In the genomic region with DNA sequence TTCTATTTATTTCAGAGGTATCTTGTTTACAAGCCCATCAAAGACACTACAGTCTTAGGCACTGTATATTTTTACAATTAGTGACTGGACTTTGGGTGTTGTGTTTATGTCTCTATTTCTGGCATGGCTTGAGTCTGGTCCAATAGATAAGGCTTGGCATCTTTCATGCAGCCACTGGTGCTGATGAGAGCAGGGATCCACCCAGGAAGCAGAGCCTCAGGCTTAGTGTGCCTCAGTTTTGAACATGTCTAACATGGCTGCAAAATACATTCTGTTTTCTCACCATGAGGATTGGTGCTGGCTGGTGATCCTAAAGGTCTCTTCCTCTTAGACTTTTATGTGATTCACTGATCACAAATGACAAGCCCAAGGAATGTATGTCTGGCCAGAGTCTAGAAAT, we compare ENCODE assay signal across 21 mouse cellular contexts.
DNase-seq lines count a peak whose midpoint lies in the region; ATAC-seq and TF ChIP-seq lines count a peak whose summit lies in the region.
"Had no signal": no experiment of that assay in that cellular context is flagged by ENCODE, and none has a peak within 500 bp of the region (broad histone marks: within the 10 kb centered on the region; RNA-seq: fewer than 3 reads in every experiment).

No protein-coding gene starts in this region.

- H3K4me2 ChIP-seq in heart, embryonic 11.5 days: no peak overlapping the region
- H3K4me2 ChIP-seq in heart, embryonic 16.5 days (ENCODE audit: low read depth, low read length): no peak overlapping the region

- no peaks in the 10 kb centered on the region for H3K27me3 ChIP-seq in heart, embryonic 11.5 days (ENCODE audit: control insufficient read depth, insufficient read depth, low read length)
- no peaks in the 10 kb centered on the region for H3K27me3 ChIP-seq in heart, adult 2 months (ENCODE audit: control insufficient read depth, insufficient read depth, low read length)
- H3K27me3 ChIP-seq in heart, embryonic 16.5 days (ENCODE audit: control insufficient read depth, insufficient read depth, low read length): no peaks in the 10 kb centered on the region
- H3K27me3 ChIP-seq: CH12.LX, Patski had no signal

- no peak for TF ChIP-seq EP300 in heart, adult 2 months (IDR thresholded peaks at IDR 0.05; ENCODE audit: insufficient read depth, low read depth, low read length)

- peaks cover 2% of the 10 kb centered on the region; the same call in 1 of the 2 replicates for H3K4me1 ChIP-seq in heart, embryonic 11.5 days (ENCODE audit: control insufficient read depth, insufficient read depth, low read length)
- peaks cover 3% of the 10 kb centered on the region for H3K4me1 ChIP-seq in heart, adult 2 months (ENCODE audit: control insufficient read depth, insufficient read depth, low read length)
- H3K4me1 ChIP-seq in heart, embryonic 16.5 days (ENCODE audit: control insufficient read depth, insufficient read depth, low read length): peaks cover 12% of the 10 kb centered on the region

- DNase-seq in heart, adult 11 months: peak; percentile 88
- DNase-seq in heart, adult 18-20 months: peak; percentile 21 to 23
- no peak for DNase-seq in heart, adult 2 months
- no peak for DNase-seq in heart, adult 8-10 months (ENCODE audit: low spot score)
- DNase-seq: adrenal gland, adult 2 months; adrenal gland, adult 8-10 months; adrenal gland, postnatal 10 days; adrenal gland, postnatal 14 days; adrenal gland, postnatal 25 days; adrenal gland, postnatal 36 days; B cell, adult 2 months; cerebellum, adult 11 months; cerebellum, adult 11-12 months; cerebellum, adult 18-20 months had no signal

- no peaks in the 10 kb centered on the region for H3K9me3 ChIP-seq in heart, embryonic 11.5 days (replicated peaks; ENCODE audit: control insufficient read depth, low read length)
- no peaks in the 10 kb centered on the region for H3K9me3 ChIP-seq in heart, embryonic 16.5 days (replicated peaks; ENCODE audit: control insufficient read depth, low read length)
- H3K9me3 ChIP-seq: G1E had no signal

- H3K36me3 ChIP-seq in heart, embryonic 11.5 days (ENCODE audit: control insufficient read depth, insufficient read depth, low read length): no peaks in the 10 kb centered on the region
- no peaks in the 10 kb centered on the region for H3K36me3 ChIP-seq in heart, adult 2 months (ENCODE audit: control insufficient read depth, insufficient read depth, low read length)
- no peaks in the 10 kb centered on the region for H3K36me3 ChIP-seq in heart, embryonic 16.5 days (ENCODE audit: control insufficient read depth, insufficient read depth)
- H3K36me3 ChIP-seq: G1E had no signal

- no peak overlapping the region for H3K27ac ChIP-seq in heart, embryonic 11.5 days (ENCODE audit: low read depth, low read length)
- H3K27ac ChIP-seq in heart, adult 2 months: no peak overlapping the region
- H3K27ac ChIP-seq in heart, embryonic 16.5 days (ENCODE audit: low read length): no peak overlapping the region

- H3K9ac ChIP-seq in heart, embryonic 11.5 days (ENCODE audit: low read depth, low read length): no peak overlapping the region
- no peak overlapping the region for H3K9ac ChIP-seq in heart, adult 2 months (ENCODE audit: low read depth, low read length)
- no peak overlapping the region for H3K9ac ChIP-seq in heart, embryonic 16.5 days (ENCODE audit: low read length)

- no peaks in the 10 kb centered on the region for H3K79me2 ChIP-seq in heart, adult 2 months (replicated peaks; ENCODE audit: control insufficient read depth, insufficient read depth, low read length)

- no peak for TF ChIP-seq POLR2A in heart, adult 2 months (IDR thresholded peaks at IDR 0.05; ENCODE audit: insufficient read depth, low read depth, low read length)

- ATAC-seq in heart, embryonic 11.5 days (replicated peaks; ENCODE audit: insufficient number of reproducible peaks, low FRiP score, low TSS enrichment): no peak
- peak; percentile 52; the same call in 1 of the 2 replicates for ATAC-seq in heart, embryonic 16.5 days (replicated peaks; ENCODE audit: extremely low read depth, insufficient read depth, low FRiP score)
- ATAC-seq: activated CD4-positive, CD25-positive, alpha-beta regulatory T cell, adult 4 months; CD4-positive, CD25-positive, alpha-beta regulatory T cell, adult 4 months; Patski had no signal

- H3K4me3 ChIP-seq in heart, embryonic 11.5 days (ENCODE audit: low read depth, low read length): no peak overlapping the region
- H3K4me3 ChIP-seq in heart, adult 2 months: no peak overlapping the region
- H3K4me3 ChIP-seq in heart, embryonic 16.5 days (ENCODE audit: low read length): no peak overlapping the region

- intact Hi-C loops in heart, adult 2 months (cut with DNase I): no loop called here

- TF ChIP-seq CTCF in heart, adult 2 months (IDR thresholded peaks at IDR 0.05): no peak

Comparison
In these comparisons a context has a peak if more than half of its experiments do, and no peak if none do; other contexts are left out.
1. DNase-seq: peak in heart, adult 11 months (single experiment) and heart, adult 18-20 months (2 of 2); none in heart, adult 2 months (0 of 2) and heart, adult 8-10 months (single experiment).